Mouse (Mus musculus) small intestine, adult 2 months (tissue): ENCODE results near the gene Ccne1. TPM values are rescaled to one million over a fixed set of nuclear protein-coding genes. Genes with fewer than 3 reads are reported as not detected.
"Not testable (repeated sequence)": the region's sequence is repeated elsewhere in the genome, so short reads cannot be mapped to it uniquely, and the experiment has no call there.

Experiments
- H3K27ac ChIP-seq: fragments of 200-500 bp; 2 replicates; pipeline ENCODE4 v1.5.1; 2012; ENCODE audit warnings: low read depth, low read length, control low read depth, inconsistent platforms; ENCODE audit not compliant: insufficient read depth
- H3K27me3 ChIP-seq: fragments of 200-500 bp; 2 replicates; pipeline ENCODE4 v1.6.1; 2012; ENCODE audit warnings: mild to moderate bottlenecking, moderate library complexity, low read length, inconsistent platforms; ENCODE audit not compliant: control insufficient read depth, insufficient read depth
- H3K36me3 ChIP-seq: fragments of 200-500 bp; 2 replicates; pipeline ENCODE4 v1.6.1; 2012; ENCODE audit warnings: mild to moderate bottlenecking, low read length, control low read depth, inconsistent platforms; ENCODE audit not compliant: control insufficient read depth, insufficient read depth
- H3K4me1 ChIP-seq: fragments of 200-500 bp; 2 replicates; pipeline ENCODE4 v1.6.1; 2012; ENCODE audit warnings: low read length, inconsistent platforms, mixed read lengths; ENCODE audit not compliant: control insufficient read depth, insufficient read depth, insufficient read length
- H3K4me3 ChIP-seq: fragments of 200-500 bp; 2 replicates; pipeline ENCODE4 v1.5.1; 2012; ENCODE audit warnings: low read depth, mild to moderate bottlenecking, control low read depth, inconsistent platforms, low read length, moderate library complexity
- CTCF ChIP-seq: fragments of 200-500 bp; IDR thresholded peaks from 2 replicates; pipeline ENCODE4 v1.5.1; 2012; ENCODE audit warnings: low read depth, mild to moderate bottlenecking, control low read depth, inconsistent platforms, low read length, moderate library complexity, mixed read lengths; ENCODE audit not compliant: insufficient replicate concordance, insufficient read length; ENCODE audit errors: extremely low read depth
- POLR2A ChIP-seq: fragments of 200-500 bp; IDR thresholded peaks from 2 replicates; pipeline ENCODE4 v1.6.1; 2012; ENCODE audit warnings: low read depth, mild to moderate bottlenecking, control low read depth, inconsistent platforms, low read length, moderate library complexity
- WGBS: fragments of 180-500 bp; shearing (Covaris S2); methylation state at CpG from one replicate; pipeline ENCODE4 v1.1.7; 2018; 5-methylcytosine and 5-hydroxymethylcytosine counted together
- polyA plus RNA-seq: library from polyadenylated mRNA; depleted of rRNA; stranded (reverse); fragments of >200 nt; gene quantifications from 2 replicates; pipeline ENCODE4 v1.2.3, GENCODE M21; 2012

Gene Ccne1
- polyA plus RNA-seq, 1 experiment, result 5.0 TPM

- WGBS, result 50% methylated on average over 9 of the region's 9 CpGs
- TF ChIP-seq CTCF, result no peak
- no peak for TF ChIP-seq POLR2A
- Histone ChIP-seq H3K4me3 (no peak overlapping the region), H3K4me1 (no peaks in the 10 kb centered on the region), H3K27me3 (no peaks in the 10 kb centered on the region), H3K27ac (no peak overlapping the region), H3K36me3 (no peaks in the 10 kb centered on the region)
Measured at GRCm38 (mm10) chr7:38140324-38140723, 33.0 kb upstream of the Ccne1 start.

- Histone ChIP-seq H3K27me3 (no peaks in the 10 kb centered on the region), H3K4me1 (no peaks in the 10 kb centered on the region), H3K36me3 (no peaks in the 10 kb centered on the region), H3K4me3 (no peak overlapping the region), H3K27ac (no peak overlapping the region)
- WGBS, result 82% methylated on average over 5 of the region's 5 CpGs
- TF ChIP-seq POLR2A, result no peak
- no peak for TF ChIP-seq CTCF
Measured at GRCm38 (mm10) chr7:38134471-38134870, 27.1 kb upstream of the Ccne1 start.

GRCm38 (mm10) chr7:38131186-38131585 lies 23.9 kb upstream of the Ccne1 start:
- H3K4me1 ChIP-seq, result no peaks in the 10 kb centered on the region
- peak; percentile 14; the same call in 1 of the 2 replicates for TF ChIP-seq CTCF
- TF ChIP-seq POLR2A, result no peak
- no peaks in the 10 kb centered on the region for H3K36me3 ChIP-seq
- no peaks in the 10 kb centered on the region for H3K27me3 ChIP-seq
- H3K27ac ChIP-seq, result no peak overlapping the region
- H3K4me3 ChIP-seq, result no peak overlapping the region
- WGBS, result 24% methylated on average over 5 of the region's 5 CpGs

GRCm38 (mm10) chr7:38129986-38130729 lies 22.8 kb upstream of the Ccne1 start:
- no peak for TF ChIP-seq CTCF
- TF ChIP-seq POLR2A, result no peak
- no peaks in the 10 kb centered on the region for H3K36me3 ChIP-seq
- H3K4me1 ChIP-seq, result no peaks in the 10 kb centered on the region
- H3K4me3 ChIP-seq, result no peak overlapping the region
- no peak overlapping the region for H3K27ac ChIP-seq
- WGBS, result 77% methylated on average over 26 of the region's 26 CpGs
- no peaks in the 10 kb centered on the region for H3K27me3 ChIP-seq

- WGBS, result 83% methylated on average over 6 of the region's 6 CpGs
- H3K27ac ChIP-seq, result no peak overlapping the region
- H3K4me3 ChIP-seq, result no peak overlapping the region
- no peaks in the 10 kb centered on the region for H3K27me3 ChIP-seq
- TF ChIP-seq CTCF (no peak), POLR2A (no peak)
- H3K36me3 ChIP-seq, result no peaks in the 10 kb centered on the region
- no peaks in the 10 kb centered on the region for H3K4me1 ChIP-seq
Measured at GRCm38 (mm10) chr7:38129491-38129890, 22.2 kb upstream of the Ccne1 start.

GRCm38 (mm10) chr7:38128256-38128655 lies 20.9 kb upstream of the Ccne1 start:
- H3K4me1 ChIP-seq, H3K36me3 ChIP-seq, H3K27ac ChIP-seq, H3K27me3 ChIP-seq, H3K4me3 ChIP-seq: not testable (repeated sequence)
- 48% methylated on average over 5 of the region's 5 CpGs for WGBS

GRCm38 (mm10) chr7:38125565-38126159 lies 18.3 kb upstream of the Ccne1 start:
- H3K27ac ChIP-seq, result no peak overlapping the region
- H3K36me3 ChIP-seq, result no peaks in the 10 kb centered on the region
- H3K4me1 ChIP-seq, result no peaks in the 10 kb centered on the region
- no peaks in the 10 kb centered on the region for H3K27me3 ChIP-seq
- TF ChIP-seq POLR2A, result no peak
- no peak for TF ChIP-seq CTCF
- no peak overlapping the region for H3K4me3 ChIP-seq
- WGBS, result 84% methylated on average over 12 of the region's 12 CpGs

- H3K4me3 ChIP-seq, H3K27me3 ChIP-seq, H3K27ac ChIP-seq, H3K36me3 ChIP-seq, H3K4me1 ChIP-seq: not testable (repeated sequence)
- WGBS, result 87% methylated on average over 2 of the region's 2 CpGs
Measured at GRCm38 (mm10) chr7:38124164-38124563, 16.8 kb upstream of the Ccne1 start.
